Mouse (Mus musculus) megakaryocyte-erythroid progenitor cell, adult 5 weeks (primary cell): ENCODE measurements around the gene Tgm6. TPM values are rescaled to one million over a fixed set of nuclear protein-coding genes. Genes with fewer than 3 reads are reported as not detected.

ENCODE experiments used
- polyA plus RNA-seq: library from polyadenylated mRNA; stranded (reverse); fragments of >175 nt; gene quantifications from 2 replicates; pipeline ENCODE4 v1.2.3, GENCODE M21; 2012

Tgm6 gene
- polyA plus RNA-seq = not detected in 2 replicates

DNA sequence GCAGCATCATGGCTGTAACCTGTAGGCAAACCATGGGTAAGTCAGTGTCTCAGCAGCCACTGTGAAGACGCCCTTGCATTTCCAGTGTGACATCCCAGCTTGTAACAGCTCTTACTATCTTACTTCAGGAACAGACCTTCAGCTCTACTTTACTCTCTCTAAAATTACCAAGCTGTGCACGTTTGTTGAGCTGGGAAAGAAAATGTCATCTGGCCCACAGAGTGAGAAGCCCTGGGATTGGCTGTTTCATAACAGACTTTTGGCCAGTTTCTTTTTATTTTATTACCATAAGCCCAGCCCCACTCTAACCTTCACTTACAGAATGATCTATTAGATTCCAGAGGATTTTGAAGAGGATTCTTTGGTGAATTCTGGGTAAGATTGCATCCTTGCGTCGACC lies at the start of gene Tgm6:
Gene Tgm6, plus strand, starts transcription at position 301 of the 400 bp plus-strand sequence.

DNA sequence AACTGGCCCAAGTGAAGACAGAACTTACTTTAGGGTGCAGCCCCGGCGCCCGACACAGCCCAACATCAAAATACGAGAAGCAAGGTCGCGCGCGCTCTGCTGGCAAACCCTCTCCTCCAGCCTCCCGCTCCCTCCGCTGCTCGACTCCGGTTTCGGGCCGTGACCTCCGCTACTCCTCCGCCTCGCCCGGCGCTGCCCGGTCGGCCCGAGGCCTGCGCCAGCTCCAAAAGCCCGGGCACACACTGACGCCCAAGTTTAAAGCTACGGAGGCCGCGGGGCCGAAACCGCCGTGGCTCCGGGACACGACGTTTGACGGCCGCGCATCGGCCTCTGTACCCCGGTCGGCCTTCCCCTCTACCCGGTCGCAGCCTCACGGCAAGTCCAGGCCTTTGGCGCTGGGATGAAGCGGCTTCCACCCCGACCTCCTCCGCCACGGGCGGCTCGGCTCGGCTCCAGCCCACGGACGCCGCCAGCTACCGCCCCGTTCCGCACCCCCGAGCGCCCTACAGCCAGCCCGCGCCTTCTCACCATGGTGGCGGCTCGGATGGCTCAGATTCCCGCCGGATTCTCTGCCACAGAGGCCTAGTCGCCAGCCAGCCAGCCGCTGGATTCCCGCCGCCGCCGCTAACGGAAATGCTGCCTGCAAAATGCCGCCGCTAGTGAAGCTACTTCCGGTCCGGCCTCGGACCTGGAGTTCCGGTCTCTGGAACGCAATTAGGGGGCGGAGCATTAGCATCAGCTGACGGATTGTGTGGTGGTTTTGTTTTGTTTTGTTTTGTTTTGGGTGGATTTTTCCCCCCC lies 66.7 kb downstream of the Tgm6 start, which contains the start of gene Snrpb:
Gene Snrpb, minus strand, starts transcription at position 698 of the 801 bp plus-strand sequence.

DNA sequence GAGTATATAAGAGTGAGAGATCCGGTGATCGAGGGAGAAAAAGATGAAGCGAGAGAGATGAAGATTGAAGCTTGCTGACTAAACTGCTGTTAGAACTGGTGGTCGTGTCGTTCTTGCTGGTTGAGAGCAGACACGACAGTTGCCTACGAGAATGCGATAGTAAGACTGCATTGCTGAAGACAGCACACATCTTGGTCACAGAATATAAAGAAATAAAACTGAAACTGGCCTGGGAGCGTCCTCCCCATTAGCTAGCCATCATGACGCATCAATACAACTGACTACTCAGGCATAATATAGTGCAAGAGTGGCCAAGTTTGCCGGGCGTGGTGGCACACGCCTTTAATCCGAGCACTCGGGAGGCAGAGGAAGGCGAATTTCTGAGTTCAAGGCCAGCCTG lies 82.7 kb downstream of the Tgm6 start, which contains the start of gene Tmc2:
Gene Tmc2, plus strand, starts transcription at position 301 of the 400 bp plus-strand sequence.

Other genes with a start within 250 kb of the Tgm6 start
- gene Tgm3, start 100.1 kb upstream of the Tgm6 start, polyA plus RNA-seq = 0.01 and 0.20 TPM in 2 replicates
- gene Snrpb, start 67.0 kb downstream of the Tgm6 start, polyA plus RNA-seq = 668 and 714 TPM in 2 replicates
- gene Tmc2, start 82.8 kb downstream of the Tgm6 start, polyA plus RNA-seq = not detected in 2 replicates
- 83.3 and 119 TPM in 2 replicates for gene Nop56, start 162.0 kb downstream of the Tgm6 start, polyA plus RNA-seq
- gene Idh3b, start 172.1 kb downstream of the Tgm6 start, polyA plus RNA-seq = 108 and 112 TPM in 2 replicates
- 0.02 and 0.04 TPM in 2 replicates for gene Ebf4, start 182.8 kb downstream of the Tgm6 start, polyA plus RNA-seq